In genomic region chr6:36844258-36844657, GRCm38 (mm10) we compare ENCODE assay signal across 16 mouse cellular contexts. TPM values are rescaled to one million over a fixed set of nuclear protein-coding genes. Genes with fewer than 3 reads are reported as not detected.
A peak's percentile ranks its signal among the peaks of the same experiment; 100 is the strongest.
DNase-seq lines count a peak whose midpoint lies in the region; ATAC-seq and TF ChIP-seq lines count a peak whose summit lies in the region.
"Had no signal": no experiment of that assay in that cellular context is flagged by ENCODE, and none has a peak within 500 bp of the region (broad histone marks: within the 10 kb centered on the region; RNA-seq: fewer than 3 reads in every experiment).

No protein-coding gene starts in this region.

- H3K9me3 ChIP-seq in forebrain, embryonic 14.5 days (replicated peaks; ENCODE audit: control insufficient read depth, low read length), result no peaks in the 10 kb centered on the region
- H3K9me3 ChIP-seq in forebrain, embryonic 13.5 days (replicated peaks), result no peaks in the 10 kb centered on the region
- no peaks in the 10 kb centered on the region for H3K9me3 ChIP-seq in limb, embryonic 10.5 days (replicated peaks)
- H3K9me3 ChIP-seq: forebrain, embryonic 15.5 days; heart, embryonic 13.5 days; liver, embryonic 13.5 days; neural tube, embryonic 12.5 days had no signal

- no peak overlapping the region for H3K27ac ChIP-seq in forebrain, embryonic 14.5 days (ENCODE audit: low read depth, low read length)
- H3K27ac ChIP-seq in forebrain, embryonic 13.5 days, result no peak overlapping the region
- H3K27ac ChIP-seq in layer of hippocampus, adult 2 months, result peak overlapping the region; percentile 77
- H3K27ac ChIP-seq in cerebellum, adult 2 months (ENCODE audit: insufficient read depth, low read length), result no peak overlapping the region
- H3K27ac ChIP-seq in limb, embryonic 10.5 days, result peak overlapping the region; percentile 51
- H3K27ac ChIP-seq: forebrain, embryonic 15.5 days; heart, embryonic 13.5 days; liver, embryonic 13.5 days; neural tube, embryonic 12.5 days had no signal

- no peaks in the 10 kb centered on the region for H3K36me3 ChIP-seq in forebrain, embryonic 14.5 days (ENCODE audit: control insufficient read depth, insufficient read depth, low read length)
- H3K36me3 ChIP-seq in forebrain, embryonic 13.5 days (ENCODE audit: poor library complexity, severe bottlenecking), result peaks cover 7% of the 10 kb centered on the region; the same call in 1 of the 2 replicates
- no peaks in the 10 kb centered on the region for H3K36me3 ChIP-seq in limb, embryonic 10.5 days
- H3K36me3 ChIP-seq: G1E; heart, embryonic 13.5 days; liver, embryonic 13.5 days; neural tube, embryonic 12.5 days had no signal

- WGBS in forebrain, embryonic 14.5 days, result 74% methylated on average over 6 of the region's 6 CpGs
- 77% methylated on average over 6 of the region's 6 CpGs for WGBS in forebrain, embryonic 13.5 days
- 5% methylated on average over 6 of the region's 6 CpGs for WGBS in cerebellum, adult 2 months
- WGBS in limb, embryonic 10.5 days, result 82% methylated on average over 6 of the region's 6 CpGs

- TF ChIP-seq POLR2A in cerebellum, adult 2 months (IDR thresholded peaks at IDR 0.05; ENCODE audit: borderline replicate concordance, insufficient read depth, low read length), result no peak

- peak; percentile 40 for DNase-seq in forebrain, embryonic 14.5 days (ENCODE audit: low spot score)
- DNase-seq in layer of hippocampus, adult 2 months (ENCODE audit: low spot score in 2 of 2), result no peak
- no peak for DNase-seq in layer of hippocampus, adult 8-10 months (ENCODE audit: low spot score in 2 of 2)
- peak; percentile 58 to 90 for DNase-seq in cerebellum, adult 2 months
- DNase-seq in limb, embryonic 10.5 days (ENCODE audit: low spot score), result no peak
- no peak for DNase-seq in embryo, embryonic 11 days
- no peak for DNase-seq in right cerebral cortex, postnatal 36 days (ENCODE audit: low spot score in 2 of 2)
- DNase-seq: adrenal gland, postnatal 10 days; kidney, adult 18-20 months; liver, embryonic 13.5 days; right cerebral cortex, postnatal 4 days had no signal

- no peak overlapping the region for H3K4me3 ChIP-seq in forebrain, embryonic 14.5 days (ENCODE audit: low read depth, low read length)
- H3K4me3 ChIP-seq in forebrain, embryonic 13.5 days, result no peak overlapping the region
- no peak overlapping the region for H3K4me3 ChIP-seq in layer of hippocampus, adult 2 months
- no peak overlapping the region for H3K4me3 ChIP-seq in cerebellum, adult 2 months (replicated peaks; ENCODE audit: insufficient read depth, low read depth, low read length)
- no peak overlapping the region for H3K4me3 ChIP-seq in limb, embryonic 10.5 days
- H3K4me3 ChIP-seq: forebrain, embryonic 15.5 days; heart, embryonic 13.5 days; liver, embryonic 13.5 days; neural tube, embryonic 12.5 days had no signal

- no peak overlapping the region for H3K9ac ChIP-seq in forebrain, embryonic 14.5 days (ENCODE audit: low read length)
- no peak overlapping the region for H3K9ac ChIP-seq in forebrain, embryonic 13.5 days
- H3K9ac ChIP-seq: forebrain, embryonic 15.5 days; heart, embryonic 13.5 days; liver, embryonic 13.5 days; neural tube, embryonic 12.5 days had no signal

- no peak overlapping the region for H3K4me2 ChIP-seq in forebrain, embryonic 14.5 days (ENCODE audit: low read length)
- no peak overlapping the region for H3K4me2 ChIP-seq in forebrain, embryonic 13.5 days
- H3K4me2 ChIP-seq: forebrain, embryonic 15.5 days; heart, embryonic 13.5 days; liver, embryonic 13.5 days; neural tube, embryonic 12.5 days had no signal

- TF ChIP-seq CTCF in layer of hippocampus, adult 2 months (conservative IDR thresholded peaks at IDR 0.05), result no peak
- no peak for TF ChIP-seq CTCF in cerebellum, adult 2 months (IDR thresholded peaks at IDR 0.05; ENCODE audit: borderline replicate concordance, insufficient read depth, low read depth, low read length)

- no peaks in the 10 kb centered on the region for H3K4me1 ChIP-seq in forebrain, embryonic 14.5 days (ENCODE audit: control insufficient read depth, insufficient read depth, low read length)
- H3K4me1 ChIP-seq in forebrain, embryonic 13.5 days, result no peaks in the 10 kb centered on the region
- peaks cover 15% of the 10 kb centered on the region for H3K4me1 ChIP-seq in cerebellum, adult 2 months (ENCODE audit: control insufficient read depth, insufficient read depth, low read length)
- H3K4me1 ChIP-seq in limb, embryonic 10.5 days, result peaks cover 55% of the 10 kb centered on the region
- H3K4me1 ChIP-seq: forebrain, embryonic 15.5 days; liver, embryonic 13.5 days; neural tube, embryonic 12.5 days had no signal

- no peaks in the 10 kb centered on the region for H3K27me3 ChIP-seq in forebrain, embryonic 14.5 days (replicated peaks; ENCODE audit: control insufficient read depth, insufficient read depth, low read length)
- no peaks in the 10 kb centered on the region for H3K27me3 ChIP-seq in forebrain, embryonic 13.5 days
- no peaks in the 10 kb centered on the region for H3K27me3 ChIP-seq in cerebellum, adult 2 months (ENCODE audit: control insufficient read depth, insufficient read depth, low read length)
- no peaks in the 10 kb centered on the region for H3K27me3 ChIP-seq in limb, embryonic 10.5 days (ENCODE audit: low read depth, poor library complexity, severe bottlenecking)
- H3K27me3 ChIP-seq: forebrain, embryonic 15.5 days; heart, embryonic 13.5 days; liver, embryonic 13.5 days; neural tube, embryonic 12.5 days had no signal

- no peak for ATAC-seq in forebrain, embryonic 14.5 days
- ATAC-seq in forebrain, embryonic 13.5 days, result no peak
- ATAC-seq: forebrain, embryonic 15.5 days had no signal

RNA-seq across cellular contexts. Expression of gene Ptn, which starts 34.2 kb away (rescaled TPM):
- polyA plus RNA-seq in forebrain, embryonic 14.5 days (2014; fragmentation: Nextera tagmentation; extraction: Ambion mirVana), result 532 and 624 TPM in 2 replicates
- polyA plus RNA-seq in forebrain, embryonic 13.5 days (2015; fragmentation: Nextera tagmentation; extraction: Ambion mirVana), result 421 and 545 TPM in 2 replicates
- 100 to 1,000 TPM; 217 to 220 TPM for total RNA-seq in layer of hippocampus, adult 2 months (2021)
- total RNA-seq in layer of hippocampus, adult 8-10 months (2022), result 100 to 1,000 TPM; 192 to 240 (median 216) TPM
- polyA plus RNA-seq in cerebellum, adult 2 months (2012; rRNA removed), result 195 and 216 TPM in 2 replicates
- polyA plus RNA-seq in limb, embryonic 10.5 days (2016; fragmentation: Nextera tagmentation; extraction: Ambion mirVana), result 587 and 597 TPM in 2 replicates
- total RNA-seq: G1E had no signal
- polyA plus RNA-seq: G1E had no signal

Comparison
In these comparisons a context has a peak if more than half of its experiments do, and no peak if none do; other contexts are left out.
1. DNase-seq: peak in forebrain, embryonic 14.5 days (single experiment) and cerebellum, adult 2 months (2 of 2); none in layer of hippocampus, adult 2 months (0 of 2), layer of hippocampus, adult 8-10 months (0 of 2), limb, embryonic 10.5 days (single experiment), embryo, embryonic 11 days (single experiment) and right cerebral cortex, postnatal 36 days (0 of 2).
2. H3K27ac ChIP-seq: peak in layer of hippocampus, adult 2 months (single experiment) and limb, embryonic 10.5 days (single experiment); none in forebrain, embryonic 14.5 days (single experiment), forebrain, embryonic 13.5 days (single experiment) and cerebellum, adult 2 months (single experiment).